Mouse (Mus musculus) CD8-positive naive resting alpha-beta T cell, adult 2 months (primary cell): Measurements from ENCODE around the gene Mast4.

ENCODE experiments used
- DNase-seq, 2 experiments: peaks; one replicate each; pipeline ENCODE4 v3.0.0; 2022; ENCODE audit warnings: low read depth in 2 of 2, low spot score in 2 of 2

Mast4 gene

DNA sequence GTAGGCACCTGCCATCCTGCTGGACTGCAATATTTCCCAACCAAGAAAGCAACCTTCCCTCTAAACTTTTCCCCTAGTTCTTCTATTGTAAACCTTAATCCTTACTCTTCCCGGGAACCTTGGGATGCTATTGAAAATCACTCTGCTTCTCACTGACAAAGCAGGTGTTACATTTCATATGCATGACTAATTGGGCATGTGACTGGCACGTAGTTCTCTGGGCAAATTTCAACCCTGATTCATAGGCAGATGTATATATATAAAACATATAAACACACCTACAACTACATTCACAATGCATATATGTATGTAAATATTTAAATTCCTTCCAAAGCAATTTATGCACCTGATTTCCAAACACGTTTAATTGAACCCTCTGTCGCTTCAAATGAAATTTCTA lies 90.2 kb downstream of the Mast4 start:
- DNase-seq = no peak

DNA sequence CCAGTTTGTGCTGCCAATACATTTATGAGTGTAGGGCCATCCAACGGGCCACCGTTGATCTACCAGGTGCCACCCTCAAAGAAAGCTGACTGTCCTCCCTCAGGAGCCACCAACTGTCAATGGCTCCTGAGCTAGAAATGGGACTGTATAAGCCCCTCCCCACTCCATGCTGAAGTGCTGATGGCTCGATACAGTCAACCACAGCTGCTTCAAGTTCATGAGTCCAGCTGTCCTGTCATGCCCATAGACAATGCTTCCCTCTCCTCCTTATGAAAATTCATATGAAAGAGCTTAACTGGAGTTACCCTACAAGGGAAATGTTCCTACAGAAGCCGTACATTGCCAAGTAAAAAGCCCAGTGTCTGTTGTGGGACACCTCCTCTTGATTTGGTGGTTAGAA lies 93.2 kb downstream of the Mast4 start:
- no peak for DNase-seq

DNA sequence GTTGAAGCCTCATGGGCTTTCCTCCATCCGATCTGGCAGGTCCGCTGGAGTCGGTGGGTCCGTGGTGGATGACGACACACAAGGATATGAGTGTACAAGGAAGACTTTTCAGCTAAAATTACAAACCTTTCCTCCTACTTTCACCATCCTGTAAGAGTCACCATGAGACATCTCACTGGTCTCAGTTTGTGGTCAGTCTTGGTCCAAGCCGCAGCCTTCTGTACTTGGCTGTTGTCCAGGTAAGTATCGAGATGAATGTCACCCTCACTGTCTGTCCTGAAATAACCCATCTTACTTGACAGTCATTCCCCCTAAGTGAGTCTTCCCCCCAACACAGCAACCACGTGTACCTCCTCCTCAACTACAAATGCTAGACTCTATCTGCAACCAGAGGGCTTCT lies 94.6 kb downstream of the Mast4 start:
- no peak for DNase-seq

DNA sequence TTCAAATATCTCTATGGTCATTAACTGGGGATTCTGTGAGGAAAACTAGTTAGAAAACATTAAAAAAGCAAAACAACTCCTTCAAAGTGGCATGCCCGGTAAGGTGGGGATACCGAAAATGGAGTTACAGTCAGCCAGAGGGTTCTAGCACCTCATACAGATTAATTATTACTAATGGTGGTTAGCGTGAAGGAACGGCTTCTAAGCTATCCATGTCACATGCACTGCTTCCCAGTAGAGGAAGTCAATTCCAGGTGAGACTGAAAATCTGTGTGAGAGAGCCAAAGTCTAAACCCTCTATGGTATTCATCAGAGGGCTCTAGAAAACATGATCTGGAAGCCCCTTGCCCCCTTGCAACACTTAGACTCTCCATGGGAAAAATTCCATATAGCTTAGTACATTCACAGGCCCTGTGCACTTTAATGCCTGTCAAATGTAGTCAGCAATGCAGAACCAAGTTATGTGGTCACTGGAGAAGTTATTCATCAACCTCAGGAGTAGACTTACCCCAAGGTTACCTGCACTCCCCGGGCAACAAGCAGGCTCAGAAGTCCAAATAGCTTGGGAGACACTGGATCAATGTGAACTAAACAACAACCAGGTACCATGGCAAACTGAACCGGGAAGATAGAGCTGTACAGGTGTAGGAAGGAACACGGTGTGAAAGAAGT lies 96.1 kb downstream of the Mast4 start:
- no peak for DNase-seq

DNA sequence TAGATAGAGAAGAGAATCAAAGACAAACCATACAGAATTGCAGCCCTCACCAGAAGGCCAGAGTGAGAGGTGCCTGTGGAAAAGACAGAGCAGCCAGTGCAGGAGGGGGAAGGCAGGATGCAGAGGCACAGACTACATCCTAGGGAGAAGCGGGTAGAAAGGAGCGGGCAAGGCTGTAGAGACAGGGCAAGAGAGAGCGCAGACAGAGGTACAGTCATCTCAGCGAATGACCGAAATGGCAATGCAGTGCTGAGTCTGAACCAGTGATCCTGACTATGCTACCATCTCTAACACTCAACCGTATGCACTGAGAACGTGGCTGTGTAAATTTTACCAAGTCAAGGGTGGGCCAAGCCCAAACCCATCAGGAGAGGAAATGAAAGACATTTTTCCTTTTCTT lies 102.1 kb downstream of the Mast4 start:
- no peak for DNase-seq

DNA sequence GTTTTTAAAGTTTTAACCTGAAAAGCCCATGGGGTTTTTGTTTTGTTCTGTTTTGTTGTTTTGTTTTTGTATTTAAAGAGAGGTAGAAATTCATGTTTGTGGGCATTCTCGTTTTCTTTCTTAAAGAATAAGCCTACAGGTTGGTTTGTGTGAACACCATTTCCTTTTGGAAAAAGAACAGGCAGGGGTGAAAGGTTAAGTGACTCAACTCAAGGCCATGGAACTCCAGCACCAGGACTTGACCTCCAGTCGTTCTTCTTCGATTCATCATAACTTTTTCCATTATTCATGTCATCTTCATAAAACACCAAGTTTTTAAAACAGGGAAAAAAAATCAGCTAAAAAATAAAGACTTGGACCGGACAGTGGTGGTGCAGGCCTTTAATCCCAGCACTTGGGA lies 105.2 kb downstream of the Mast4 start:
- no peak for DNase-seq

DNA sequence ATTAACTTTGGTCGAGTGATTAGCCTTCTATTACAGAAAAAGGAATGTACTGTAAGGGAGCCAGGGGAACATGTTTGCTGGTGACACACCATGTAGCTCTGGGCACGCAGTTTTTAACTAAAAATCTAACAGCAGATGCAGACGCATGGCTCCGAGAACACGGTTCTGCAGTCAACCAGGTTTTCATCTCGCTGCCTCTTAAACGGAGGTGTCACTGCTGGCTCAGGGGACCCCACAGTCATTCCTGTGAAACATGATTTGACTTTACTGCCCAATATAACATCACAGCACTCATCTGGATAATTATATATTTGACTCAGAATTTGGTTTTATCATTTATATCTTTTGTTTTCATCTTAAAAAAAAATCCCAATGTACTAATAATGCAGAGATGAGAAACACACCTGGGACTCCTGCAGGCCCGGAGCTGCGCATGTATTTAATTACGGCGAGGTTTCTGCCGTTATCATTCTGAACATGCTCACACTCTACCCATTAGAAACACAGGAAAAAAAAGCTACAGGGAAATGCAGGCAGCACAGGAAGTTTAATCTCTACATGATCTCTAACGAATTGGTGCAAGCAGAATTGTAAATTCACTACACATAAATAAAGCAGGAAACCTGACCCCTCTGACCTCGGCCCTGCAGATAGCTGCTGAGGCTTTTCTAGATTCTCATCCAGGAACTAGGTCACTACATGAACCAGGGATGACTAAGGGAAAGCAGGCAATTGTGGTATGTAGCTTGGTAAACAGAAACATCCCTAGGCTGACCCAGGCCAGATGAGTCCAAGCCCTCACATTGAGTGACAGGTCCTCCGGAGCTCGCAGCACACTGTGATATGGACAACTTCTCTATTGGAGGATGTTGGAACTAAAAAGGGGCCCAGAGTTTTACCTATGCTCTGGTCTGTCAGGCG lies 108.1 kb downstream of the Mast4 start:
- DNase-seq = no peak

DNA sequence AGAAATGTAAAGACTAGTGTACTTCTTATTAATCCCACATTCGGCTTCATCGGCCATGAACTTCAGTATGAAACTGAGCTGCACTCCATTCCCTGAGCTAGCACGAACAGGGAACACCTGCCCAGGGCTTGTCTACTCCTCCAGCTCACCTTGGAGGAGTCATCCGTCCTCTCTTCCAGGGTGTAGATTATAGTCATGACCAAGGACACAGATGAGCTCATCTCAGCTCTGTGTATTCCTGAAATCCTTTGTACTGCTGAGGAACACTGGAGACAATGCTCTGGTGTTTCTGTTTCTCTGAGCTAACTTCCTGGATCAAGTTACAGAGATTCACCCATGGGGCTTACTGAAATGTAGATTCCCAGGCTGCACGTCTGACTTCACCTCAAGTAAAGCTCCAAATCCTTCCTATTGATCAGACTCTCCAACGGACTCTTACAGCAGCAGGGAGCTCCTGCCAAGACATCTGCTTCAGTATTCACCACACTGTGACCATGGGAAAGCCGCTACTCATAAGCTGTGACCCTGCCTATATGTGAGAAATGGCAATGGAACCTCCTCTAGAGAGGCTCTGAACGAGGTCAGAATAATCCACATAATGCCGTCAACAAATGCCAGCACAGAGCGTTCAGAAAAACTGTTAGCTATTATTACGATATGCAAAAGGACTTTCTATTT lies 108.9 kb downstream of the Mast4 start:
- no peak for DNase-seq

DNA sequence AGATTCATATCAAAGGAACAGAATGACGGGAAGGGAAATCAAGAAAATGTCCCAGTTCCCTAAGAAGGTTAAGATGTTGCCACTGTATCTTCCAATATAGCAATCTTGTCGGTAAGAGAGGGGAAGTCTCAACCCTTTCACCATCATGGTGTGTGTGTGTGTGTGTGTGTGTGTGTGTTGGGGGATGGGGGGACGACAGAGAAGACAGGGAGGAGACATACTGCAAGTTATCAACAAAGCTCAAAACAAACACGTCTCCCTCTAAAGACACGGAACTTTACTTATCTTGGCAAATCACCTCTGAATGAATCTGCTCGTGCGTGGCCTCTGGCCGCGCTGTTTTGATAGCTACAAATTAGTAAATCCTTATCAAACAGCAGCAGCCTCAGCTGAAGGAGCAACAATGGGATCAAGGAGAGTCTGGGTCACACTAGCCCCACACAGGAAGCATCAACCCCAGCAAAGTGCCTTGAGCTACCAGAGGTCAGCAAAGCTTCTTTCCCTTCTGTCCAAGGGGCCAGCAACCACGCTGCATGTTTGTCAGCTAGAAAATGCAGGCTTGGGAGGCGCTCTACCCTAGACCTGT lies 113.7 kb downstream of the Mast4 start:
- DNase-seq = no peak

DNA sequence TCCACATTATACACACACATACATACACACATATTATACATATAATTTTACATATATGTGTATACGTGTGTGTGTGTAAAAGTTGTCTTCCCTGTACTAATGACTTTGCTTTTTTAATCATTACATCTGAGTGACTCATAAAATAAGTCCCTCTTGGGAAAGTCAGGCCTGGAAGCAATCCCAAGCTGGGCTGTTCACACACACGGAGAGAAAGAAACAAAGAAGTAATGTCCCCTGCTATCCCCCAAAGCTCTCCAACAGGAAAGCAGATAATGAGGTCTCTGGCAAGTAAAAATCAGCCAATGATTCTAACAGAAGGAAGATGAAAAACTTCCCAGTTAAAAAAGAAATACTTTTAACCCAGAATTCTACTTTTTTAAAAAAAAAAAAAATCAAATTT lies 114.3 kb downstream of the Mast4 start:
- DNase-seq = no peak

DNA sequence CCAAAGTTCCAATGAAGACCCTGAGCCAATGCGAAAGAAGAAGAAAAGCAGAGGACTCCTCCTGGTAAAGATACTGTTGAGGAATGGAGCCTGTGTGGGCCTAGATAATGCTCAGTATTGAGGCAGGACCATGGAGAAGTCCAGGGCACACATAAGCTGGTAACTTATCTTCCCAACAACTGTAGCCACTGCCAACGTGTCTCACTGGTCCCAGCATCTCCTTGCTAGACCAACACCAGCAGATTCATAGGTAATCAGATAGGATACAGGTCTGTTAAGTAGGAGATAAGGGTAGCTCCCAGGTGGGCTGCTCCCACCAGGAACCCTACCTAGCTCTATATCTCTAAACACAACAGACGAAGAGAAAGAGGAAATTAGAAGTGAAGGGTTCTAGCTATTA lies 116.8 kb downstream of the Mast4 start:
- DNase-seq = no peak

DNA sequence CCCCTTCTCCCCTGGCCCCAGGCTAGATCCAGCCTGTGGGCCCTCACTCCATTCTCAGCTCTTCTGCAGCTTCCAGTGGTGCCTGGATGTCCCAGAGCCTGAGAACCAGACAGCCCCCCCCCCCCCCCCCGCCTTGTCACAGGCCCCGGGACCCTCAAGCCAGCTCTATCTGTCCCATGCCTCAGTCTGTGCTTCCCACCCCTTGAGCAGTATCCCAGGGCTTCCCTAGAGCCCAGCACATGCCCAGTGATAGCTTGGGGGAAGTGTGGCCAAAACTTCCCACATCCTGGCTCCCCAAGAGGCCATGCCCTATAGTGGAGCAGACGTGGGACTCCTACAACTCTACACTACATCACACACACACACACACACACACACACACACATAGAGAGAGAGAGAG lies 119.8 kb downstream of the Mast4 start:
- DNase-seq = no peak

DNA sequence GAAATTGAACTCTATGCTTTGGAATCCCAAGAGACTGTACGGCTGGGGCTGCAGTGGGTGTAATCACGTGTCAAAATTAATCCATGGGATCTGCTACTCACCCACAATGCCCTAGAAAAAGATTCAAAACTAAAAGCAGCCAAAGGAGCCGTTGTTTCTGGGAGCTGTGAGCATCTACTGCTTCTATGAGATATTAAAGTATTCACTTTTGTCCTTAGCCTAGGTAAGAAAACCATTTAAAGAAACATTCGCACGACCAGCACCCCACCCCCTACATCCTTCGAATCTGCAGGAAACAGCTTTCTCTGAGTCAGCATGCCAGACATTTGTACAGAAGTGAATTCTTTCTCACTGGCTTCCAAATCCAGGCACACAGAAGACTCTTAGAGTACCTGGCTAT lies 122.3 kb downstream of the Mast4 start:
- DNase-seq = no peak

DNA sequence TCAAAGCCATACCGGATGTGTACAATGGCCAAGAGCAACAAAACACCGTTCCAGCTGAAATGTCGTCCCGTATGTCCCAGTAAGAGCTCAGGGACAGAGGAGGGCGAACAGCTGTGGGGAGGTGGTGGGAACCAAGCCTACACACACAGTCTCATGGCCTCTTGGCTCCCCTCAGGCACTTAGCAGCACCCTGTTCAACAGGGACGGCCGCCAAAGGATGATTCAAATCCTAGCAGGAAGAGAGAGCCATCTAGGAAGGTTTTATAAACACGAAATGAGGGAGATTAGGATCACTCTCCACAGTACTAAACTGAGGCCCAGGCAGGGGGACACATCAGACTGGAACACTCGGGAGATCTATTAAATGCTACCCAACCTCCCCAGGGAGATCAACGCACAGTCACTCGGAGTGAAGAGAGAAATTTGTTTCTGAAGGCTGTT lies 122.8 kb downstream of the Mast4 start:
- DNase-seq = no peak

DNA sequence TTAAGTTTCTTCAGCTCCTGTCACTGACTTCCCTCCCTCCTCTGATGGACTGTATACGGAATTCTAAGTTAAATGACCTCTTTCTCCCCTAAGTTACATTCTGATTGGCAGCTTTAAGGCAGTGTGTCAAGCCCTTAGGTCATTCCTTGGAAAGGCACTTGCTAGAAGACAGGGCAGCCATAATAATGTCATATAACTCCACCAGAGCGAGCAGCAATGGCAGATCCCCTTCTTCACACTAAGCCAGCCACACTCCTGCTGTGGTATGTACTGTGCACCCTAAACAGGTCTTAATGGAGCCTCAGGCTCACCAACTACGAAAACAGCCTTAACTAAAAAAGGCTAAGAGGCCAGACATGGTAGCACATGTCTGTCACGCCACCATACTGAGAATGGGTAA lies 123.6 kb downstream of the Mast4 start:
- DNase-seq = no peak

DNA sequence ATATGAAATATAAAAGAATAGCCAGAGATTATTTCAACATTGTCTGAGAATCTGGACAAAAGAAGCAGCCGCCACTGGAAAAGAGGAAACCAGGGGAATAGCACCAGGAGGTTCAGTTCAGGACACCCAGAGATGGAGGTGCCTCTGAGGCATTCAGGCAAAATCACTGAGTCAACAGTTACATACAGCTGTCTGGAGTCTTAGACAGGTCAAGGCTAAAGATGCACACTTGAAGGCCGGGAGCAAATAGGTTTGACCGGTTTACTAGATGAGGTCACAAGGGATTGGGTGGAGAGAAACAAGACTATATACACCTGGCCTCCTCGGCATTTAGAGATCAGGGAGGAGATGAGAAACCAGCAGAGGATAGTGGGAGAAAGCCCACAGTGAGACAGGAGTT lies 127.1 kb downstream of the Mast4 start:
- DNase-seq = no peak

DNA sequence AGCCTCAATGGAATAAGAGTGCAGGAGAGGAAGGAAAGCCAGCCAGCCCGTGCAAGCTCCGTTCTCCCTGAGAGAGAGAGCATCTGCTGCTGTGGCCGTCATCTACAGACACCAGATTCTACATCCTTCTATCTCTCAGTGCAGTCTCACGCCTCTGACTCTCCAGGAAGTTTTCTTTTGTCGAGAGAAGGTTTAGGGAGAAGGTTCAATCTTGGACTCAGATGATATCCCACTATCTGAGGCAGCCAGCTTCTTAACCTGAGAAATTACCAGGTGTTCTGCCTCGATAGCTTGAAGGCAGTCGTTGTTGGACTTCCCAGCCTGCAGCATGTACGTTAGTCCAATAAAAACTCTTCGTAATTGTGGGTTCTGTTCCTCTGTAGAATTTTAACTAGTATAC lies 127.7 kb downstream of the Mast4 start:
- DNase-seq = no peak

DNA sequence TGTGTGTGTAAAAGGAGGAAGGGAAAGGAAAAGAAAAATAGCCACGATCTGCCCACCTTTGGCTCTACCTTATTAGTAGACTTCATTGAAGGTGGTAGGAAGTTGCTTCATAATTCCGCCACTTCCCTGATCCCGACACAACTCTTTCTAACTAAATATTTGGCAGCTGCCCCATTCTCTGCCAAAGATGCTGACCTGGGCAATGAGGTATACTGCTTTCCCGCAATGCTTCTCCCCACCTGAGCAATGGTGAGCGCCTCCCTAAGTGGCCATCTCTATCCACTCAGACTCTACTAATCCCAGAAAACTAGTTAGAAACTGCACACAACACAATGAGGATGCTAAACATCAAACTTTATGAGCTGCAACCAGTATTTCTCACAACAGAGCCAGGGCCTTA lies 129.1 kb downstream of the Mast4 start:
- DNase-seq = no peak

DNA sequence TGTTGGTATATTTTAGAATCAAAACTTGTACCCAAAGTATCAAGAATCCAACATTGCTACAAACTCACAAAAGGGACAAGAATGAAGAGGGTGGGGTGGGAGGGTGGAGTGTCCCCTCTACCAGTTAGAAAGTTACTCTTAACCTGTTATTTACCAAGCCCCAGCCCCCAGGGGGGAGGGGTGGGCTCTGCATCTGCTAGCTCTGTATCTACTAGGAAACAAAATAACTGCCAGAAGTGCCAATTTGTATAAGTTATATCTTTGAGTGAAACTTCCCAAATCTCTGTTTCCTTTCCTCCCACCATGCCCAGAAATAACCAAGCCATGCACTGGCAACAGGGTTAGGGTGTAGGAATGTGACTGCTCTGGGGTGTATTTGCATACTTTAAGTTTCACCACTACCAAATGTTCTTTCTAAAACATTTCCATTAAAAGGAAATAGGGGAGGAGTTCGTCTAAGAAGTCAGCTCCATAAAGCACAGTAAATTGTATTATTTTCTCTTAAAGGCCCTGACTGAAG lies 130.9 kb downstream of the Mast4 start:
- DNase-seq = no peak

DNA sequence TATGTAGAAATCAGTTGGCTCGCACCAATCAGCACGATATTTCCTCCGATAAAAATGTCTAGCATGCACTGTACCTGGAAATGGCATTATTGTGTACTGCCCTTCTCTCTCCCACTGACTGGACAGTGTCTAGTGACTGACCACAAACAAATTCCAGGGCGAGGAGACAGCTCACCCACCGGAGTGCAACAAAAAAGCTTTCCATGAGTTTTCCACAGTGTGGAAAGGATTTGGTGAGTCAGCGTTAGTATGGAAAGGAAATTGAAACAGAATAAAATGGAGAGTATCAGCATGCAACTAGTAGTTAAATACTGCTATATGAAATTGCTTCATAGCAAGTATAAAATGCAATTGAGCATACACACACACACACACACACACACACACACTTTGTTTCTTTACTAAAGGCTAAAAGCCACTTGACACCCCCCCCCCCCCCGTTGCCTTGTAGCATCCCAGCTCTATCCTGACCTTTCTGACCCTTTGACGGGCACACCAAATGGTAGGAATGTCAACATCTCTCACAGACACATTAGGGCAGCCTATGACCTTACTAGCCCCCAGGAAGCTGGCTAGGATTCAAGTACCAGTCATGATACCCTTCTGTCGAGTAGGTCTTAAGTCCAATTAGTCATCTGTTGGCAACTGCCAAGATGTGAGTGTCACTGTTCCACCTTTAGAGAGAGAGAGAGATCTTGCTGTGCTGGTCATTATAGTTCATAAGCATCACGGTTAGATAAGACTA lies 133.1 kb downstream of the Mast4 start:
- no peak for DNase-seq
